Mouse (Mus musculus): Measurements from ENCODE around the gene Disc1.

Gene Disc1

DNA sequence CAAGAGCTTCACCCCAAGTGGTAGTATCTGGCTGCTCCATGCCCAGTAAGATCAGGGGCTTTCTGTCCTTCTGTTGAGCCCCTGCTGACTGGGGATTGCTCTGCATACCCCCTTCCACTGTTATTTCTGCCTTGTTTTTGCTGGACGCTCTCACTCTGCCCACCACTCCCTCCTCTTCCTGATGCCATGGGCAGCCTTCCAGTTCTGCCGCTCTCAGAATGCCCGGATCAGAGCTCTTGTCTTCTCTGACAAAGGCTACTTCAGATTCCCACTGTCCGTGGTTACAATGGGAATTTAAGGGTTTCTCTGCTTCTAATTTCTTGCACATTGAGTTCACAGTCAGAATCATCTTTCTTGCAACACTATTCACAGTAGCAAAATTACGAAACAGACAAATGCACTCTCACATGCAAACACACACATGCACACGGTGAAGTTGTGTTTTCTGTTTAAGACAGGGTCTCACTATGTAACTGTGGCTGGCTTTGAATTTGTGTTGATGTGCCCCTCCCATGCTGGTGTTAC is 214.2 kb downstream of the Disc1 start:
- no peak for DNase-seq (ENCODE audit: low read depth, low spot score)

DNA sequence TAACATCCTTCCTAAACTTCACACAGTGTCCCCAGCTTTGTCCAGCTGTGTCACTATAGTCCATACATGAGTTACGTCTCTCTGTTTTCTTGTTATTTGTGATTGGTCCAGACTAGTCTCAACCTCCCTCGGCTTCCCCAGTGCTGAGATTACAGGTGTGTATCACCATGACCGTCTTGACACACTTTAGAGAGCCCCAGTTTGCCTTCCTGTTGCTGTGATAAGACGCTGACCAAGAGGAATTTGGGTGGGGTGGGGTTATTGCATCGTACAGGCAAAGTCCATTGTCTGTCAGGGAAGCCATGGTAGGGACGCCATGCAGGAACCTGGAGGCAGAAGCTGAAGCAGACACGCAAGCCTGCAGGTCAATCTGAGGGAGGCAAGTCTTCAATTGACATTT is 216.3 kb downstream of the Disc1 start:
- DNase-seq (ENCODE audit: low read depth, low spot score) = no peak

DNA sequence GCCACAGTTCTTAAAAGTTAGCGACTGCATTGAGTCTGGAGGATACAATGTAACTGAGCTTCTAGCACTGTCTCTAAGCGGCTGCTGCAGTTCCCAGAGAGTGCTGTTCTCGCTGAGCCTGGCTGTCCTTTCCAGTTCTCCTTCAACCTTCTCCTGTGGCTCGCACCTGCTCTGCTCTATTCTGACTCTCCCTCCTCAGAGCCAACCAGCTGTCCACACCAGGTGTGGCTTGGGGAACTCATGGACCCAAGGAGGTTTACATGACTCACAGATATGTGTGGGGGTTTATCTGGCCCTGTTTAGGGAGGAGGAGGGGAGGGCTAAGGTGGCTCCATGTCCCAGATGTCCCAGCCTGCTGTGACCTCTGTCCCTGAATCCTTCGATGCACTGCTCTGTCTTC is 217.4 kb downstream of the Disc1 start:
- no peak for DNase-seq (ENCODE audit: low read depth, low spot score)

DNA sequence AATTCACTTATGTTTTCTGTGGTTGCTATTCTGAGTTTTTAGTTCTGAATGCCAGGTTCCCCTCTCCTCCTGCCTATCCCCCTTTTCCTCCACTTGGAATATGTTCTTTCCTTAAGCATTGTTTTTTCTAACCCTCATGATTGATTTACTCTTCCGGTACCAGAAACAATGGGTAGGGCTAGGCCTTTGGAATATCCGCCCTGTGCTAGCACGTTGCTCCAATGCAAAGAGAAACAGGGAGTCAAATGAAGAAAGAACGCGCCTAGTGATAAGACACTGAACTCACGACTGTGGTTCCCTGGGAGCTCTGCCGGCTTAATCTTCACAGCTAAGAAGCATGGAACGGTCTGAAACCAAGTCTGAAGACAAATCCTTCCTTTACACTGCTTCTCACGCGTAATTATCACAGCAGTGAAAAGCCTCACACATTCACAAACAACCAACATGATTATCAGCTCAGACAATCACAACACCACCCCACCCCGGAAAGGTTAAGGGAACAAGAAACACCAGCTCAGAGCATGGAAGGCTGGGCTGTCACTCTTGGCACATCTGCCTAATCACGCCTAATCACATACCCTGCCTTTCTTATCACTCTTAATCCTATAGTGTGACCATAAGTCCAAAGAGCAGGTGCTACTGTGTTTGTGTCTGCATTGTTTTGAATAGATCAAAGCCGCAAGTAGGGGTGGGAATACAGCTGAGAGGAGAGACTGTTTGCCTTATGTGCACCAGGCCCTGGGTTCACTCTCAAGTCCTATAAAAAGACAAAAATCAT is 218.3 kb downstream of the Disc1 start:
- DNase-seq (ENCODE audit: low read depth, low spot score) = no peak

DNA sequence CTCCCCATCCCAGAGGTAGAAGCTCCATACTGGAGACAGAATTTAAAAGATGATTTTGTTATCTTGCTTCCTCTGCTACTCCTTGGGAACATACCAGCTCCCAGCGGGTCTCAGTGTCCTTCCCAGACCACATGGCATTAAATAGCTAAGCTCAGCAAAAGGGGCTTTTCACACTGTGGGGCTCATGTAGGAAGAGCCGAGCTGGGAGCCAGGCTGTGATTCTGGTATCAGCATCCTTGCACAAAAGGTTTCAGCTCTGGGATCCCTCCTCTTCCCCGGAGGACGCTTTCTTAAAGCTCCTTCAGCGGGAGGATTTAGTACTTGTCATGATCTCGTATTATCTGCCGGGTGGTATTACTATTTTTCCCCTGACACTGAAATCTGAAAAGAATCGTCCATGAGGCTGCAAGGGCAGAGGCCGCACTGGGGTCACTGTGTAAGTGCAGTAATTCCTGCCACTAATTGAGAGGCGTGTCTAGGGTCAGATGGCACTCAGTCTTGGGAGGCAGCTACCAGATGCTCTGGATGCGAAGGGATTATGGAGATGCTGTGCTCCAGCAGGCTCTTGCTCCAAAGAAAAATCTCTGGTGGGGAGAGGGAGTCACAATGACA is 223.2 kb downstream of the Disc1 start:
- DNase-seq (ENCODE audit: low read depth, low spot score) = no peak

DNA sequence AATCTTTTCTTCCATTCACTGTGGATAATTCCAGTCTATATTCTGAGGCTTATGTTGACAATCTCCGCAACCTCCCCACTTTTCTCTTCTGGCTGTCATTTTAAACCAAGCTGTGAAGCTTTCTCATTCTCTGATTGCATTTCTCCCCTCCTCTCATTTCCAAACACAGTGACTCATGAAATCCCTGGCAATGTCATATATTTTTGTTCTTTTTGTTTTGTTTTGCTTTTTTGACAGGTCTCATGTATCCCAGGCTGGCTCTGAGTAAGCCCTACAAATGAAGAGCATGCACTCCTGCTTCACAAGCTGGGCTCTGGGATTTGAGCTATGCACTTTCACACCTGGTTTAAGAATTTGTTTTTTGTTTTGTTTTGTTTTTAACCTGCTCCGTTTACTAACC is 225.2 kb downstream of the Disc1 start:
- no peak for DNase-seq (ENCODE audit: low read depth, low spot score)

GRCm38 (mm10) chr8:125279892-125280291 is 225.9 kb downstream of the Disc1 start:
- DNase-seq (ENCODE audit: low read depth, low spot score) = no peak

- no peak for DNase-seq (ENCODE audit: low read depth, low spot score)
Measured at GRCm38 (mm10) chr8:125282531-125282930, 228.5 kb downstream of the Disc1 start.

GRCm38 (mm10) chr8:125283542-125283941 is 229.5 kb downstream of the Disc1 start:
- no peak for DNase-seq (ENCODE audit: low read depth, low spot score)

GRCm38 (mm10) chr8:125284875-125285274 is 230.9 kb downstream of the Disc1 start:
- no peak for DNase-seq (ENCODE audit: low read depth, low spot score)

- DNase-seq (ENCODE audit: low read depth, low spot score) = no peak
Measured at GRCm38 (mm10) chr8:125285391-125285790, 231.4 kb downstream of the Disc1 start.

DNA sequence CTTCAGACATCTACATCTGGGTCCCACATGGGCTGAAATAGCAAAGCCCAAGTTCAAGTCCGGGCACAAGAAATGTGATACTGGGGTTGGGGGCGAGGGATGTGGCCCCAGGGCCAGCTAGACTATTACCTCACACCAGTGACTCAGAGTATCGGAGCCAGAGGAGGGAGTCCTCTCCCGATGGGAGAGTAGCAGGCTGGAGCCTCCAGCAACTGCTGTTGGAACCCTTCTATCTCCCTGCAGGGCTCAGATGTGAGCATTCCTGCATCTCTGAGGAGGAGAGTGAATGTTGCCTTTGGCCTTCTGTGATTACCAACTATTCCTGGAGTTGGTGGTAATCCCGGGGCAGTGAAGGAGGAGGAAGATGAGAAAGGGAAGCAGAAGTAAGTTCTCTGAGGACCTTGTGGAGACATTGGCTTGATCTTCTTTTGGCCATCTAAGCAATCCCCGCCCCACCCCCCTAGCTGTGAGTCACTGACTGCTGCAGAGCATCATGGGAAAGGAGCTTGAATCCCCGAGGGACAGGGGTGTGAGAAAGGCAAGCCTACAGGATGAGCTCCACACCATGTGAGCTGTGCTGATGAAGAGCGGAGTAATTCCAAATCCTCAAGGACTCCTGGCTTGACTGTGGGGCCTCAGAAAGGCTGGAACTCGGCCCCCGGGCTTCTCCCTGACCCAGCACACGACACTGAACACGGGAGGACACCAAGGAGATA is 232.1 kb downstream of the Disc1 start:
- DNase-seq (ENCODE audit: low read depth, low spot score) = no peak

GRCm38 (mm10) chr8:125287311-125287710 is 233.3 kb downstream of the Disc1 start:
- DNase-seq (ENCODE audit: low read depth, low spot score) = no peak

DNA sequence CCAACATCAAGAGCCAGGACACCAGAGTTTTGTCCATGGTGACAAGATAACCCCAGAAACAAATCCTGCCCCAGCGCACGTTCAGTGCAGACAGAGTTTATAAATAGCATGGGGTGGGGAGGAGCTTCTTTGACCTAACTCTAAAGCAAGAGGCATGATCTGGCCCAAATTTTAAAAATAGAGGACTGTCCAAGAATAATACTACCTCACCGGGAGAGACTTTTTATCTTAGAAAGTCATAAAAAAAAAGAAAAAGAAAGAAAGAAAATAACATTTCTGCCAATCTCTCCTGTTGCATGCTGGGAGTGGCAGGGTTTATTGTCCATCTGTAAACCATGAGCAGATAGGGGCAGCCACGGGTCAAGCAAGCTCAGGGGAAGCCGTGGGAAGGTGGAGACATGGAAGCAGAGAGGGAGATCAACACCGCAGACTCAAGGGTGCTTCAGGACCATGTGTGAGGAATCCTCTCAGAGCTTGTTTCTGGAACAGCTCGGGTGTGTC is 233.9 kb downstream of the Disc1 start:
- no peak for DNase-seq (ENCODE audit: low read depth, low spot score)

- no peak for DNase-seq (ENCODE audit: low read depth, low spot score)
Measured at GRCm38 (mm10) chr8:125291506-125291905, 237.5 kb downstream of the Disc1 start.

- DNase-seq (ENCODE audit: low read depth, low spot score) = no peak
Measured at GRCm38 (mm10) chr8:125291932-125292717, 238.1 kb downstream of the Disc1 start.

- no peak for DNase-seq (ENCODE audit: low read depth, low spot score)
Measured at GRCm38 (mm10) chr8:125292933-125293591, 239.1 kb downstream of the Disc1 start.

DNA sequence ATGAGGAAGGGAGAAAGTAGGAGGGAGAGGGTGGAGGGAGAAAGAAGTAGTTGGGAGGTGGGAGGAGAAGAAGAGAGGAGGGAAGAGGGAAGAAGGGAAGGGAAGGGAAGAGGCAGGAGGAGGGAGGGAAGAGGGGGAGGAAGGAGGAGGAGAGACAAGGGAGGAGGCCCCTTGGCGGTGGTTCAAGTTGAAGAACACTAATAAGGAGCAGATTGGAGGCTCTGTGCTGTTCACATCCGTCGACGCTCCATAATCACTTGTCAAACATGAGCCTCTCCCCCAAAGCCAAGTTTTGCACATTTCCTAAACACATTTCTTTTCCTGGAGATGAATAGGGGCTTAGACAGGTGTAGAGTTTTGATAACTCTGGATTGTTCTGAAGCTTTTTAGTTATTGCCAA is 245.3 kb downstream of the Disc1 start:
- no peak for DNase-seq (ENCODE audit: low read depth, low spot score)

- no peak for DNase-seq (ENCODE audit: low read depth, low spot score)
Measured at GRCm38 (mm10) chr8:125301931-125302361, 248.0 kb downstream of the Disc1 start.

DNA sequence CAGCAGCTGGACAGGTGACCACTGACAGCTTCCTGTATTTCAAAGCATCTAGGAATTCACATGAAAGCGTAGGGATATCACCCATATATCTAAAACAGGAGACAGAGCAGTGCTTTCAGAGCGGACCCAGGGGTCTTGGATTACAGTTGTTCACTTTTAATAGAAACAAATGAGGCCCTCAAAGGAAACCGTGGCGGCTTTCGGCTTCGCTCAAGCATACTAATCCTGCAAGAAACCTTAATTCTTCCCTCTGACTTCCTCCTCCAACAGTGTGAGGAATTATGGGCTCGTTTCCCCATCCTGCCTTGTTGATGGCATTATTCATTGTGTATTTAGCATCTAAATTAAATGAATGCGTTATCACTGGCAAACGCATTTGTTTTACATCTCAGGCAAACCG is 252.7 kb downstream of the Disc1 start:
- DNase-seq (ENCODE audit: low read depth, low spot score) = no peak

DNA sequence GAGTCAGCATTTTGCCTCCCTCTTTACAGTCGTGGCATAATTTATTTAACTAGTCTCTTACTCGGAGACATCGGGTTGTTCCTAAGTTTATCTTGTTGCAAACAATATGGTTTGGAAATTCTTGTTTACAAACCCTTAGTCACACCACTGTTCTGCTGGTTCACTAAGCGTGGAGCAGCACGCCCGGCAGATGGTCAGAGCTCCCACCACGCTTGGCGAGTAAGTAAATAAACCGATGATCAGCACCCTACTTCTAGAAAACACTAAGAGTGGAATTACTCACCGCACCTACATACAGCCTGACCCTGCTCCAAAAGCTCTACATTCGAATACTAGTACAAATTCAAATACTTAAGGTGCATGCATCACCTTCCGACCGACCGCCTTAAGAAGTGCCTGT is 256.0 kb downstream of the Disc1 start:
- no peak for DNase-seq (ENCODE audit: low read depth, low spot score)
